Mouse (Mus musculus) hindbrain, embryonic 16.5 days (tissue): ENCODE results near the gene Zbtb43. TPM values are rescaled to one million over a fixed set of nuclear protein-coding genes. Genes with fewer than 3 reads are reported as not detected.

Experiments
- ATAC-seq: fragments of 200-750 bp; cut with Nextera tagmentation; 2 replicates; pipeline ENCODE4 v1.8.0; 2017; ENCODE audit warnings: moderate TSS enrichment, moderate library complexity
- H3K27ac ChIP-seq: fragments of 300-500 bp; sonication (generic); 2 replicates; pipeline ENCODE4 v1.5.1; 2014; ENCODE audit warnings: low read depth, mild to moderate bottlenecking, control low read depth, low read length, moderate library complexity
- H3K27me3 ChIP-seq: fragments of 300-500 bp; sonication (generic); replicated peaks from 2 replicates; pipeline ENCODE4 v1.6.1; 2014; ENCODE audit warnings: low read length; ENCODE audit not compliant: control insufficient read depth, insufficient read depth
- H3K36me3 ChIP-seq: fragments of 300-500 bp; sonication (generic); 2 replicates; pipeline ENCODE4 v1.6.1; 2014; ENCODE audit warnings: mild to moderate bottlenecking, low read length, moderate library complexity, mixed read lengths; ENCODE audit not compliant: control insufficient read depth, insufficient read depth
- H3K4me1 ChIP-seq: fragments of 300-500 bp; sonication (generic); 2 replicates; pipeline ENCODE4 v1.6.1; 2014; ENCODE audit warnings: low read depth, low read length; ENCODE audit not compliant: control insufficient read depth, insufficient read depth
- H3K4me2 ChIP-seq: fragments of 300-500 bp; sonication (generic); 2 replicates; pipeline ENCODE4 v1.6.1; 2014; ENCODE audit warnings: mild to moderate bottlenecking, low read length, control low read depth, moderate library complexity
- H3K4me3 ChIP-seq: fragments of 300-500 bp; sonication (generic); 2 replicates; pipeline ENCODE4 v1.5.1; 2014; ENCODE audit warnings: mild to moderate bottlenecking, low read length, control low read depth, moderate library complexity
- H3K9ac ChIP-seq: fragments of 300-500 bp; sonication (generic); 2 replicates; pipeline ENCODE4 v1.6.1; 2014; ENCODE audit warnings: low read depth, mild to moderate bottlenecking, control low read depth, low read length, moderate library complexity
- H3K9me3 ChIP-seq: fragments of 300-500 bp; sonication (generic); 2 replicates; pipeline ENCODE4 v1.6.1; 2014; ENCODE audit warnings: mild to moderate bottlenecking, low read length, moderate library complexity; ENCODE audit not compliant: control insufficient read depth
- WGBS: fragments of 180-500 bp; shearing (Covaris S2); extraction: QIAGEN DNeasy Blood & Tissue Kit; methylation state at CpG from one replicate; pipeline ENCODE4 v1.1.7; 2014; 5-methylcytosine and 5-hydroxymethylcytosine counted together
- polyA plus RNA-seq: library from polyadenylated mRNA; unstranded; fragments of >200 nt; fragmentation: Nextera tagmentation; extraction: Ambion mirVana; gene quantifications from 2 replicates; pipeline ENCODE4 v1.2.1, GENCODE M21; 2015

Zbtb43 gene
- polyA plus RNA-seq, 1 experiment from 2014 or later: 21.7 TPM

- Histone ChIP-seq H3K4me1 (peaks cover 22% of the 10 kb centered on the region), H3K4me3 (no peak overlapping the region), H3K27ac (no peak overlapping the region), H3K27me3 (no peaks in the 10 kb centered on the region; the same call in 1 of the 2 replicates), H3K4me2 (no peak overlapping the region), H3K9me3 (no peaks in the 10 kb centered on the region), H3K9ac (no peak overlapping the region), H3K36me3 (no peaks in the 10 kb centered on the region)
- ATAC-seq: no peak
- 38% methylated on average over 2 of the region's 2 CpGs for WGBS
Observed at GRCm38 (mm10) chr2:33438377-33438776, 30.0 kb downstream of the Zbtb43 start.

GRCm38 (mm10) chr2:33437184-33437583 lies 31.2 kb downstream of the Zbtb43 start:
- no peak for ATAC-seq
- H3K4me3 ChIP-seq: no peak overlapping the region
- 57% methylated on average over 11 of the region's 11 CpGs for WGBS
- H3K27me3 ChIP-seq: no peaks in the 10 kb centered on the region; the same call in 1 of the 2 replicates
- H3K4me1 ChIP-seq: peaks cover 22% of the 10 kb centered on the region
- H3K9me3 ChIP-seq: no peaks in the 10 kb centered on the region
- H3K36me3 ChIP-seq: no peaks in the 10 kb centered on the region
- no peak overlapping the region for H3K27ac ChIP-seq
- H3K9ac ChIP-seq: no peak overlapping the region
- no peak overlapping the region for H3K4me2 ChIP-seq

GRCm38 (mm10) chr2:33436035-33436580 lies 32.3 kb downstream of the Zbtb43 start:
- peak overlapping the region; percentile 53 for H3K4me2 ChIP-seq
- ATAC-seq: peak; percentile 40; the same call in 1 of the 2 replicates
- H3K4me1 ChIP-seq: peaks cover 24% of the 10 kb centered on the region

GRCm38 (mm10) chr2:33435036-33435650 lies 33.2 kb downstream of the Zbtb43 start:
- 35% methylated on average over 8 of the region's 8 CpGs for WGBS
- Histone ChIP-seq H3K27ac (peak overlapping the region; percentile 51; the same call in 1 of the 2 replicates), H3K27me3 (no peaks in the 10 kb centered on the region; the same call in 1 of the 2 replicates), H3K36me3 (no peaks in the 10 kb centered on the region), H3K4me1 (peaks cover 24% of the 10 kb centered on the region), H3K4me3 (no peak overlapping the region), H3K9ac (peak overlapping the region; percentile 46), H3K4me2 (no peak overlapping the region), H3K9me3 (no peaks in the 10 kb centered on the region)
- no peak for ATAC-seq

More at GRCm38 (mm10) chr2:33436035-33436580, 32.3 kb downstream of the Zbtb43 start:
- H3K27me3 ChIP-seq: no peaks in the 10 kb centered on the region; the same call in 1 of the 2 replicates
- peak overlapping the region; percentile 46 for H3K9ac ChIP-seq
- H3K36me3 ChIP-seq: no peaks in the 10 kb centered on the region
- no peak overlapping the region for H3K27ac ChIP-seq
- no peaks in the 10 kb centered on the region for H3K9me3 ChIP-seq
- H3K4me3 ChIP-seq: peak overlapping the region; percentile 23
- 5% methylated on average over 16 of the region's 16 CpGs for WGBS

GRCm38 (mm10) chr2:33432877-33433276 lies 35.5 kb downstream of the Zbtb43 start:
- Histone ChIP-seq H3K27me3 (no peaks in the 10 kb centered on the region), H3K4me3 (no peak overlapping the region), H3K4me2 (no peak overlapping the region), H3K9me3 (no peaks in the 10 kb centered on the region), H3K4me1 (peaks cover 35% of the 10 kb centered on the region), H3K27ac (no peak overlapping the region), H3K36me3 (no peaks in the 10 kb centered on the region), H3K9ac (no peak overlapping the region)
- no peak for ATAC-seq
- WGBS: 57% methylated on average over 5 of the region's 5 CpGs

- Histone ChIP-seq H3K4me1 (peaks cover 31% of the 10 kb centered on the region), H3K4me3 (peak within 1 kb of the TSS; percentile 99)
Observed at GRCm38 (mm10) chr2:33430771-33431699, 37.3 kb downstream of the Zbtb43 start, which contains the start of gene Zbtb34. Gene Zbtb34 (minus strand): TSS chr2:33431324.

GRCm38 (mm10) chr2:33430081-33430770 lies 38.1 kb downstream of the Zbtb43 start:
- H3K4me2 ChIP-seq: peak overlapping the region; percentile 88
- no peak; the same call in 1 of the 2 replicates for ATAC-seq
- 9% methylated on average over 13 of the region's 13 CpGs for WGBS

More at GRCm38 (mm10) chr2:33430771-33431699, 37.3 kb downstream of the Zbtb43 start, which contains the start of gene Zbtb34:
- under 1% methylated on average over 76 of the region's 102 CpGs for WGBS
- Histone ChIP-seq H3K27me3 (no peaks in the 10 kb centered on the region), H3K36me3 (peaks cover 2% of the 10 kb centered on the region; the same call in 1 of the 2 replicates), H3K27ac (peak within 1 kb of the TSS; percentile 70), H3K9me3 (no peaks in the 10 kb centered on the region), H3K9ac (peak within 1 kb of the TSS; percentile 94), H3K4me2 (peak within 1 kb of the TSS; percentile 88)
- peak; percentile 71 for ATAC-seq

GRCm38 (mm10) chr2:33429339-33429738 lies 39.0 kb downstream of the Zbtb43 start:
- WGBS: 49% methylated on average over 6 of the region's 6 CpGs
- H3K27me3 ChIP-seq: no peaks in the 10 kb centered on the region
- peak overlapping the region; percentile 99 for H3K4me3 ChIP-seq
- peaks cover 2% of the 10 kb centered on the region; the same call in 1 of the 2 replicates for H3K36me3 ChIP-seq
- no peaks in the 10 kb centered on the region for H3K9me3 ChIP-seq
- H3K9ac ChIP-seq: peak overlapping the region; percentile 45
- ATAC-seq: no peak
- H3K4me2 ChIP-seq: peak overlapping the region; percentile 88
- peak overlapping the region; percentile 29; the same call in 1 of the 2 replicates for H3K27ac ChIP-seq
- peaks cover 20% of the 10 kb centered on the region for H3K4me1 ChIP-seq

More at GRCm38 (mm10) chr2:33430081-33430770, 38.1 kb downstream of the Zbtb43 start:
- Histone ChIP-seq H3K4me1 (peaks cover 23% of the 10 kb centered on the region), H3K27me3 (no peaks in the 10 kb centered on the region), H3K9ac (peak overlapping the region; percentile 94), H3K27ac (peak overlapping the region; percentile 70), H3K36me3 (peaks cover 2% of the 10 kb centered on the region; the same call in 1 of the 2 replicates), H3K4me3 (peak overlapping the region; percentile 99), H3K9me3 (no peaks in the 10 kb centered on the region)
